Mouse (Mus musculus) MEL (cell line): Measurements from ENCODE around the gene Gfy.

Source experiments
- CHD2 ChIP-seq: IDR thresholded peaks from 2 replicates; pipeline ENCODE4 v1.6.1; 2011; ENCODE audit warnings: low read length, improper control_type of control experiment
- CTCF ChIP-seq, 3 experiments: IDR thresholded peaks in 2 of 3; conservative IDR thresholded peaks in 1 of 3; 2 replicates each; pipeline ENCODE4 v1.5.1; 2011 to 2012; ENCODE audit warnings: low read length in 3 of 3, low read depth in 2 of 3, mild to moderate bottlenecking in 2 of 3, improper control_type of control experiment in 1 of 3, inconsistent platforms in 1 of 3, mixed read lengths in 1 of 3, moderate library complexity in 1 of 3; ENCODE audit not compliant: control insufficient read depth in 1 of 3, insufficient read depth in 1 of 3, poor library complexity in 1 of 3, severe bottlenecking in 1 of 3
- ELF1 ChIP-seq: IDR thresholded peaks from 2 replicates; pipeline ENCODE4 v1.6.1; 2014; ENCODE audit warnings: low read depth, mild to moderate bottlenecking, inconsistent platforms, low read length, improper control_type of control experiment, moderate library complexity
- EP300 ChIP-seq, 2 experiments: IDR thresholded peaks; 2 replicates each; pipeline ENCODE4 v1.6.1; 2011; ENCODE audit warnings: improper control_type of control experiment in 2 of 2, low read length in 2 of 2, low read depth in 1 of 2, mild to moderate bottlenecking in 1 of 2
- MAZ ChIP-seq: IDR thresholded peaks from 2 replicates; pipeline ENCODE4 v1.6.1; 2012; ENCODE audit warnings: low read depth, mild to moderate bottlenecking, inconsistent platforms, low read length, improper control_type of control experiment
- POLR2A ChIP-seq, 2 experiments: IDR thresholded peaks; 2 replicates each; pipeline ENCODE4 v1.6.1; 2011 to 2012; ENCODE audit warnings: low read length in 2 of 2, mild to moderate bottlenecking in 2 of 2, control low read depth in 1 of 2, improper control_type of control experiment in 1 of 2, low read depth in 1 of 2, moderate library complexity in 1 of 2; ENCODE audit not compliant: control insufficient read depth in 1 of 2, insufficient read depth in 1 of 2, poor library complexity in 1 of 2
- POLR2AphosphoS5 ChIP-seq: IDR thresholded peaks from 2 replicates; pipeline ENCODE4 v1.6.1; 2012; ENCODE audit warnings: low read depth, borderline replicate concordance, mild to moderate bottlenecking, inconsistent platforms, low read length, moderate library complexity, mixed read lengths
- RAD21 ChIP-seq: IDR thresholded peaks from 2 replicates; pipeline ENCODE4 v1.6.1; 2011; ENCODE audit warnings: mild to moderate bottlenecking, low read depth, low read length, improper control_type of control experiment
- SIN3A ChIP-seq: IDR thresholded peaks from 2 replicates; pipeline ENCODE4 v1.6.1; 2012; ENCODE audit warnings: low read length, improper control_type of control experiment, inconsistent platforms
- USF1 ChIP-seq: IDR thresholded peaks from 2 replicates; pipeline ENCODE4 v1.6.1; 2014; ENCODE audit warnings: low read depth, mild to moderate bottlenecking, inconsistent platforms, low read length, improper control_type of control experiment, moderate library complexity

GRCm38 (mm10) chr7:45211851-45212251, 32.5 kb upstream of the Gfy start, which contains the start of gene Dkkl1:
- no peak for TF ChIP-seq CTCF (IDR thresholded peaks at IDR 0.05 in 2 of 3, conservative IDR thresholded peaks at IDR 0.05 in 1 of 3; ENCODE audit: control insufficient read depth in 1 of 3, insufficient read depth in 1 of 3, low read depth in 2 of 3, low read length in 3 of 3, poor library complexity in 1 of 3, severe bottlenecking in 1 of 3)
- TF ChIP-seq USF1, result no peak
- no peak for TF ChIP-seq RAD21
- TF ChIP-seq EP300 (IDR thresholded peaks at IDR 0.05; ENCODE audit: low read depth in 1 of 2, low read length in 2 of 2), result no peak
- TF ChIP-seq ELF1, result no peak
- no peak for TF ChIP-seq POLR2AphosphoS5
- no peak for TF ChIP-seq MAZ
- no peak for TF ChIP-seq POLR2A (IDR thresholded peaks at IDR 0.05; ENCODE audit: control insufficient read depth in 1 of 2, insufficient read depth in 1 of 2, low read depth in 1 of 2, low read length in 2 of 2, poor library complexity in 1 of 2)
- TF ChIP-seq SIN3A, result peak; percentile 35
- TF ChIP-seq CHD2, result no peak
